Mouse (Mus musculus): ENCODE measurements around the gene Khdrbs1. TPM values are rescaled to one million over a fixed set of nuclear protein-coding genes. Genes with fewer than 3 reads are reported as not detected.

The Khdrbs1 gene
- polyA plus RNA-seq, 1 experiment from 2014 or later, result 93.1 TPM

GRCm38 (mm10) chr4:129672083-129672877 is 69.8 kb downstream of the Khdrbs1 start, which contains the start of gene Kpna6:
TSS of gene Kpna6 (minus strand) at chr4:129672767.
- H3K27me3 ChIP-seq (ENCODE audit: control insufficient read depth, insufficient read depth, low read depth, low read length), result no peaks in the 10 kb centered on the region
- H3K9ac ChIP-seq (ENCODE audit: low read length), result peak within 1 kb of the TSS; percentile 97
- H3K4me2 ChIP-seq (ENCODE audit: low read depth, low read length), result peak within 1 kb of the TSS; percentile 91
- WGBS, result under 1% methylated on average over 65 of the region's 65 CpGs
- H3K4me3 ChIP-seq (ENCODE audit: low read length), result peak within 1 kb of the TSS; percentile 100
- H3K9me3 ChIP-seq (ENCODE audit: control insufficient read depth, low read length), result no peaks in the 10 kb centered on the region
- peak; percentile 94 for ATAC-seq (ENCODE audit: low read depth)
- H3K36me3 ChIP-seq (ENCODE audit: control insufficient read depth, insufficient read depth, low read length), result peaks cover 11% of the 10 kb centered on the region
- peak within 1 kb of the TSS; percentile 94 for H3K27ac ChIP-seq (ENCODE audit: low read length)
- H3K4me1 ChIP-seq (replicated peaks; ENCODE audit: control insufficient read depth, insufficient read depth, low read length), result peaks cover 15% of the 10 kb centered on the region

GRCm38 (mm10) chr4:129671491-129672082 is 70.5 kb downstream of the Khdrbs1 start:
- Histone ChIP-seq H3K9me3 (ENCODE audit: control insufficient read depth, low read length) (no peaks in the 10 kb centered on the region), H3K36me3 (ENCODE audit: control insufficient read depth, insufficient read depth, low read length) (peaks cover 7% of the 10 kb centered on the region), H3K27me3 (ENCODE audit: control insufficient read depth, insufficient read depth, low read depth, low read length) (no peaks in the 10 kb centered on the region), H3K9ac (ENCODE audit: low read length) (peak overlapping the region; percentile 97), H3K4me2 (ENCODE audit: low read depth, low read length) (peak overlapping the region; percentile 91), H3K4me1 (replicated peaks; ENCODE audit: control insufficient read depth, insufficient read depth, low read length) (peaks cover 15% of the 10 kb centered on the region), H3K27ac (ENCODE audit: low read length) (peak overlapping the region; percentile 94), H3K4me3 (ENCODE audit: low read length) (peak overlapping the region; percentile 100)
- ATAC-seq (ENCODE audit: low read depth), result peak; percentile 64
- 4% methylated on average over 12 of the region's 12 CpGs for WGBS

DNA sequence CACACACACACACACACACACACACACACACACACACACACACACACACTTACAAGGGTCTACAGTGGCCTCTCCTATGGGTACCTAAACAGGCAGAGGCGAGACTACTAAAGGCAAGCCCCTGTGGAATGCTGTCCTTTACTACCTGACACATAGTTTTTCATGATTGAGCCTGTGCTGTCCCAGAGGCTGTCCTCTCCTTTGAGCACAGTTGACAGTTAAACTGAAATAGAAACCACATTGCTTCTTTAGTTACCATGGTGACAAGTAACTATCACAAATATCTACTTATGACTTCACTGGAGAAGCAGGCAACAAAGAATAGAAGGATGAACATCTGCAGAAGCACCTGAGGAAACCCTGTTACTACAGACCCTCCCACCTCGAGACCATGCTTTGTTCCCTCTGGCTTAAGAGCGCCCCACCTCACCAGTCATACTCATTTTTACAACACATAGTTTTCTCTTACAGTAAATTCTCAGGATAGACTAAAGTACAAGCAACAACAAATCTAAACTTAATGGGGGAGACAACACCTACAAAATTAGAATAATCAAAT is 79.8 kb downstream of the Khdrbs1 start:
- Histone ChIP-seq H3K36me3 (ENCODE audit: control insufficient read depth, insufficient read depth, low read length) (peaks cover 14% of the 10 kb centered on the region), H3K4me2 (ENCODE audit: low read depth, low read length) (no peak overlapping the region), H3K9ac (ENCODE audit: low read length) (no peak overlapping the region), H3K27ac (ENCODE audit: low read length) (no peak overlapping the region), H3K27me3 (ENCODE audit: control insufficient read depth, insufficient read depth, low read depth, low read length) (no peaks in the 10 kb centered on the region), H3K9me3 (ENCODE audit: control insufficient read depth, low read length) (no peaks in the 10 kb centered on the region), H3K4me3 (ENCODE audit: low read length) (no peak overlapping the region), H3K4me1 (replicated peaks; ENCODE audit: control insufficient read depth, insufficient read depth, low read length) (no peaks in the 10 kb centered on the region)
- WGBS, result 71% methylated on average over 3 of the region's 3 CpGs
- no peak for ATAC-seq (ENCODE audit: low read depth)

DNA sequence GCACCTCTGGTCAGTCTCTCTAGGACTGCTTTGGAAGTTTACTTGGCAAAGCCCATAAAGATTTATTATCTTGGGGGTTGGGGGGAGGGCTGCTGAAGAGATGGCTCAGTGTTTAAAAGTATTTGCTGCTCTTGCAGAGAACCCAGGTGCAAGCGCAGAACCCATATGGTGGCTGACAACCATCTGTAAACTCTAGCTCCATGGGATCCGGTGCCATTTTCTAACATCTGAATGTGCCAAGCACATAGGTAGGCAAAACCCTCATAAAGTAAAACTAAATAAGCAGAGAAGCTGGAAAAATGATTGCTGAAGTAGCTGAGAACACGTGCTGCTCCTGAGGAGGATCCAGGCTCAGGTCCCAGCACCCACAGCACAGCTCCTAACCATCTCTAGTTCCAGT is 80.5 kb downstream of the Khdrbs1 start:
- 90% methylated on average over 3 of the region's 3 CpGs for WGBS
- Histone ChIP-seq H3K4me2 (ENCODE audit: low read depth, low read length) (no peak overlapping the region), H3K36me3 (ENCODE audit: control insufficient read depth, insufficient read depth, low read length) (peaks cover 19% of the 10 kb centered on the region), H3K4me3 (ENCODE audit: low read length) (no peak overlapping the region), H3K9ac (ENCODE audit: low read length) (no peak overlapping the region), H3K4me1 (replicated peaks; ENCODE audit: control insufficient read depth, insufficient read depth, low read length) (no peaks in the 10 kb centered on the region), H3K9me3 (ENCODE audit: control insufficient read depth, low read length) (no peaks in the 10 kb centered on the region), H3K27ac (ENCODE audit: low read length) (no peak overlapping the region), H3K27me3 (ENCODE audit: control insufficient read depth, insufficient read depth, low read depth, low read length) (no peaks in the 10 kb centered on the region)
- no peak for ATAC-seq (ENCODE audit: low read depth)

- H3K9ac ChIP-seq (ENCODE audit: low read length), result no peak overlapping the region
- no peak overlapping the region for H3K4me3 ChIP-seq (ENCODE audit: low read length)
- H3K4me2 ChIP-seq (ENCODE audit: low read depth, low read length), result no peak overlapping the region
- no peak for ATAC-seq (ENCODE audit: low read depth)
- peaks cover 55% of the 10 kb centered on the region for H3K36me3 ChIP-seq (ENCODE audit: control insufficient read depth, insufficient read depth, low read length)
- 90% methylated on average over 14 of the region's 14 CpGs for WGBS
- H3K4me1 ChIP-seq (replicated peaks; ENCODE audit: control insufficient read depth, insufficient read depth, low read length), result no peaks in the 10 kb centered on the region
- H3K9me3 ChIP-seq (ENCODE audit: control insufficient read depth, low read length), result no peaks in the 10 kb centered on the region
- no peak overlapping the region for H3K27ac ChIP-seq (ENCODE audit: low read length)
- H3K27me3 ChIP-seq (ENCODE audit: control insufficient read depth, insufficient read depth, low read depth, low read length), result no peaks in the 10 kb centered on the region
Observed at GRCm38 (mm10) chr4:129654770-129655169, 87.3 kb downstream of the Khdrbs1 start.

Small RNAs within 50 kb of the gene (microRNA-seq; reads per million reads assigned to microRNA genes)
- gene Gm28017, result not detected
- gene Mir7016, result not detected

Other genes with a start within 250 kb of the Khdrbs1 start
- gene Marcksl1, start 228.7 kb downstream of the Khdrbs1 start, polyA plus RNA-seq (2015; fragmentation: Nextera tagmentation; extraction: Ambion mirVana), result 506 and 544 TPM in 2 replicates
- gene Hdac1, start 199.6 kb downstream of the Khdrbs1 start, polyA plus RNA-seq (2015; fragmentation: Nextera tagmentation; extraction: Ambion mirVana), result 243 and 247 TPM in 2 replicates
- gene Lck, start 168.7 kb downstream of the Khdrbs1 start, polyA plus RNA-seq (2015; fragmentation: Nextera tagmentation; extraction: Ambion mirVana), result 10.7 and 26.5 TPM in 2 replicates
- gene Fam167b, start 163.8 kb downstream of the Khdrbs1 start, polyA plus RNA-seq (2015; fragmentation: Nextera tagmentation; extraction: Ambion mirVana), result 5.3 and 6.3 TPM in 2 replicates
- 229 and 231 TPM in 2 replicates for gene Eif3i, start 141.7 kb downstream of the Khdrbs1 start, polyA plus RNA-seq (2015; fragmentation: Nextera tagmentation; extraction: Ambion mirVana)
- gene Tmem234, start 141.6 kb downstream of the Khdrbs1 start, polyA plus RNA-seq (2015; fragmentation: Nextera tagmentation; extraction: Ambion mirVana), result 190 and 198 TPM in 2 replicates
- 3.8 TPM in 2 replicates for gene Dcdc2b, start 128.0 kb downstream of the Khdrbs1 start, polyA plus RNA-seq (2015; fragmentation: Nextera tagmentation; extraction: Ambion mirVana)
- 29.3 and 29.7 TPM in 2 replicates for gene Iqcc, start 123.2 kb downstream of the Khdrbs1 start, polyA plus RNA-seq (2015; fragmentation: Nextera tagmentation; extraction: Ambion mirVana)
- 65.8 and 71.1 TPM in 2 replicates for gene Ccdc28b, start 118.4 kb downstream of the Khdrbs1 start, polyA plus RNA-seq (2015; fragmentation: Nextera tagmentation; extraction: Ambion mirVana)
- gene Txlna, start 101.2 kb downstream of the Khdrbs1 start, polyA plus RNA-seq (2015; fragmentation: Nextera tagmentation; extraction: Ambion mirVana), result 80.4 and 82.6 TPM in 2 replicates
- gene Kpna6, start 69.5 kb downstream of the Khdrbs1 start, polyA plus RNA-seq (2015; fragmentation: Nextera tagmentation; extraction: Ambion mirVana), result 15.8 and 18.2 TPM in 2 replicates
- 10.5 and 13.4 TPM in 2 replicates for gene Tmem39b, start 45.5 kb downstream of the Khdrbs1 start, polyA plus RNA-seq (2015; fragmentation: Nextera tagmentation; extraction: Ambion mirVana)
- 302 and 330 TPM in 2 replicates for gene Ptp4a2, start 68.9 kb upstream of the Khdrbs1 start, polyA plus RNA-seq (2015; fragmentation: Nextera tagmentation; extraction: Ambion mirVana)
- not detected in 2 replicates for gene Spocd1, start 186.9 kb upstream of the Khdrbs1 start, polyA plus RNA-seq (2015; fragmentation: Nextera tagmentation; extraction: Ambion mirVana)
- 0.40 and 1.0 TPM in 2 replicates for gene Adgrb2, start 242.6 kb upstream of the Khdrbs1 start, polyA plus RNA-seq (2015; fragmentation: Nextera tagmentation; extraction: Ambion mirVana)